Mouse (Mus musculus): ENCODE results near the gene Dcaf11.

GRCm38 (mm10) chr14:55578668-55579269, 19.0 kb downstream of the Dcaf11 start:
- TF ChIP-seq POLR2A (IDR thresholded peaks at IDR 0.05; ENCODE audit: low read depth, low read length) (no peak), CTCF (conservative IDR thresholded peaks at IDR 0.05; ENCODE audit: insufficient read depth, insufficient read length, low read depth, low read length) (no peak)

Data from kidney, adult 2 months (tissue).